Mouse (Mus musculus): Measurements from ENCODE around the gene Chd1.

- TF ChIP-seq CTCF (IDR thresholded peaks at IDR 0.05), result peak; percentile 81
- TF ChIP-seq EP300 (IDR thresholded peaks at IDR 0.05), result no peak
These were observed 99.4 kb downstream of the Chd1 start for GRCm38 (mm10) chr17:15804008-15804812.

All from lung, postnatal 0 days (tissue).